Mouse (Mus musculus) embryonic facial prominence, embryonic 11.5 days (tissue): ENCODE measurements around the gene Wdr74. TPM values are rescaled to one million over a fixed set of nuclear protein-coding genes. Genes with fewer than 3 reads are reported as not detected.

Experiments used
- ATAC-seq: fragments of 200-750 bp; cut with Nextera tagmentation; replicated peaks from 2 replicates; pipeline ENCODE4 v1.8.0; 2017; ENCODE audit warnings: low read depth; ENCODE audit not compliant: insufficient number of reproducible peaks, low FRiP score, low TSS enrichment
- DNase-seq: peaks from one replicate; pipeline ENCODE4 v3.0.0-alpha.2; 2015; ENCODE audit warnings: low spot score
- H3K27ac ChIP-seq: fragments of 300-500 bp; sonication (generic); replicated peaks from 2 replicates; pipeline ENCODE4 v1.5.1; 2014; ENCODE audit warnings: mild to moderate bottlenecking, low read depth, low read length, control low read depth
- H3K27me3 ChIP-seq: fragments of 300-500 bp; sonication (generic); 2 replicates; pipeline ENCODE4 v1.6.1; 2014; ENCODE audit warnings: mild to moderate bottlenecking, low read length, moderate library complexity, mixed read lengths; ENCODE audit not compliant: control insufficient read depth, insufficient read depth
- H3K36me3 ChIP-seq: fragments of 300-500 bp; sonication (generic); replicated peaks from 2 replicates; pipeline ENCODE4 v1.6.1; 2014; ENCODE audit warnings: low read depth, mild to moderate bottlenecking, low read length, moderate library complexity, mixed read lengths; ENCODE audit not compliant: control insufficient read depth, insufficient read depth
- H3K4me1 ChIP-seq: fragments of 300-500 bp; sonication (generic); 2 replicates; pipeline ENCODE4 v1.6.1; 2014; ENCODE audit warnings: low read length, mixed read lengths; ENCODE audit not compliant: control insufficient read depth, insufficient read depth
- H3K4me2 ChIP-seq: fragments of 300-500 bp; sonication (generic); 2 replicates; pipeline ENCODE4 v1.6.1; 2014; ENCODE audit warnings: low read depth, mild to moderate bottlenecking, control low read depth, low read length, moderate library complexity
- H3K4me3 ChIP-seq: fragments of 300-500 bp; sonication (generic); 2 replicates; pipeline ENCODE4 v1.5.1; 2014; ENCODE audit warnings: low read depth, low read length, control low read depth
- H3K9ac ChIP-seq: fragments of 300-500 bp; sonication (generic); replicated peaks from 2 replicates; pipeline ENCODE4 v1.6.1; 2014; ENCODE audit warnings: mild to moderate bottlenecking, control low read depth, low read length
- H3K9me3 ChIP-seq: fragments of 300-500 bp; sonication (generic); replicated peaks from 2 replicates; pipeline ENCODE4 v1.6.1; 2016; ENCODE audit warnings: mild to moderate bottlenecking, low read length, inconsistent platforms, mixed read lengths; ENCODE audit not compliant: control insufficient read depth
- WGBS: fragments of 180-500 bp; shearing (Covaris S2); extraction: QIAGEN DNeasy Blood & Tissue Kit; methylation state at CpG from one replicate; pipeline ENCODE4 v1.1.7; 2014; 5-methylcytosine and 5-hydroxymethylcytosine counted together
- polyA plus RNA-seq: library from polyadenylated mRNA; unstranded; fragments of >200 nt; fragmentation: Nextera tagmentation; extraction: Ambion mirVana; gene quantifications from 2 replicates; pipeline ENCODE4 v1.2.1, GENCODE M21; 2014

Wdr74 gene
- polyA plus RNA-seq = 91.0 and 92.3 TPM in 2 replicates

DNA sequence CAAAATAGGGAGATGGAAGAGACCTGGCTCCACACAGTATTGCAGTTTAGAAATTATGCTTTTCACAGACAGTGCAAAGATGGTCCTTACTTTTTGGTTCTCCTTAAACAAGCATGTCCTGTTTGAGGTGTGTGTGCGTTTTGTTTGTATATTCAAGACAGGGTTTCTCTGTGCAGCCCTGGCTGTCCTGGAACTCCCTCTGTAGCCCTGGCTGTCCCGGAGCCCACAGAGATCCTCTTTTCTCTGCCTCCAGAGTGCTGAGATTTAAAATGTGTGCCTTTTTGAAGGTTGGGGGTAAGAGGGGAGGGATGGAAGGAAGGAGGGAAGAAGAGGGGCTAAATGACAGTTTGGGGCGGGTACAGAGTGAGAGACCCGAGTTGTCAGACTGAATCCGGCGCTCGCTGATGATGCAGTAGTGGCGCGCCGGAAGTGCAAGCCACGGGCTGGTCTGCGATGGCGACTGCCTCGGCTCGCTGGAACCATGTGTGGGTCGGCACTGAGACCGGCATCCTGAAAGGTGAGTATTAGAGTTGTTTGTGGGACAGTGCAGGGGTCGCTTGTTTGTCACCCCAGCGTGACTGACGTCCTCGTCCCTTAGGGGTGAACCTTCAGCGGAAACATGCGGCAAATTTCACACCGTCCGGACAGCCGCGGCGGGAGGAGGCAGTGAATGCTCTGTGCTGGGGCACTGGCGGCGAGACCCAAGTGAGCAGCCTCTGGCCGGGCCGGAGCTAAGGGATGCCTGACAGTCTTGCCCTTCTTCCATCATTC is at the start of gene Wdr74:
Wdr74 (plus strand) TSS at position 439 of the 771 bp plus-strand sequence.
- peak within 1 kb of the TSS; percentile 92 for H3K4me3 ChIP-seq
- ATAC-seq (peak; percentile 83), DNase-seq (peak; percentile 96)
- under 1% methylated on average over 32 of the region's 32 CpGs for WGBS
- H3K27ac ChIP-seq = peak within 1 kb of the TSS; percentile 32; the same call in 1 of the 2 replicates
- H3K9me3 ChIP-seq = no peaks in the 10 kb centered on the region
- H3K36me3 ChIP-seq = no peaks in the 10 kb centered on the region; the same call in 1 of the 2 replicates
- peak within 1 kb of the TSS; percentile 83 for H3K4me2 ChIP-seq
- peak within 1 kb of the TSS; percentile 79 for H3K9ac ChIP-seq
- H3K27me3 ChIP-seq = no peaks in the 10 kb centered on the region
- H3K4me1 ChIP-seq = peaks cover 1% of the 10 kb centered on the region; the same call in 1 of the 2 replicates

- Histone ChIP-seq H3K4me1 (no peaks in the 10 kb centered on the region), H3K27ac (no peak overlapping the region), H3K4me3 (no peak overlapping the region), H3K9me3 (no peaks in the 10 kb centered on the region), H3K36me3 (no peaks in the 10 kb centered on the region), H3K27me3 (no peaks in the 10 kb centered on the region), H3K9ac (no peak overlapping the region), H3K4me2 (no peak overlapping the region)
- DNase-seq (no peak), ATAC-seq (no peak)
- WGBS = 69% methylated on average over 9 of the region's 9 CpGs
Measured at GRCm38 (mm10) chr19:8691871-8692539, 43.6 kb upstream of the Wdr74 start.

DNA sequence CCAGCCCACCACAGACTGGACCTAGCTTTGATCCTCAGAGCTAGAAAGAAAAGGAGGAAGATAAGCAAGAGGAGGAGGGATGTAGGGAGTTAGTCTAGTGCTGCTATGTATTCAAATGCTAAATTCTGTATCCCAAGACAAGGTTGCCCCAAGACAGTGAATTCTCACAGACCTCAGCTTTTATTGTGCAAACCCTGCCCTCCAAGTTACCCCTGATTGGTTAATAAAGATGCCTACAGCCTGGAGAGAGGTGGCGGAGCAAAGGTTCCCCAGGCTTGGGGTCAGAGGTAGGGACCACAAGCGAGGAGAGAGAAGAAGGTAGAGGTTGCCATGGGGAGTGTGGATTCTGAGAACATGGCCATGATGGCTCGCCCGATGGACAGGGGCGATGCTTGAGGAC is 42.9 kb upstream of the Wdr74 start:
- ATAC-seq (no peak), DNase-seq (no peak)
- no peaks in the 10 kb centered on the region for H3K9me3 ChIP-seq
- H3K4me2 ChIP-seq = no peak overlapping the region
- no peaks in the 10 kb centered on the region for H3K27me3 ChIP-seq
- H3K4me1 ChIP-seq = no peaks in the 10 kb centered on the region
- 68% methylated on average over 5 of the region's 5 CpGs for WGBS
- H3K36me3 ChIP-seq = no peaks in the 10 kb centered on the region
- no peak overlapping the region for H3K9ac ChIP-seq
- no peak overlapping the region for H3K27ac ChIP-seq
- H3K4me3 ChIP-seq = no peak overlapping the region

DNA sequence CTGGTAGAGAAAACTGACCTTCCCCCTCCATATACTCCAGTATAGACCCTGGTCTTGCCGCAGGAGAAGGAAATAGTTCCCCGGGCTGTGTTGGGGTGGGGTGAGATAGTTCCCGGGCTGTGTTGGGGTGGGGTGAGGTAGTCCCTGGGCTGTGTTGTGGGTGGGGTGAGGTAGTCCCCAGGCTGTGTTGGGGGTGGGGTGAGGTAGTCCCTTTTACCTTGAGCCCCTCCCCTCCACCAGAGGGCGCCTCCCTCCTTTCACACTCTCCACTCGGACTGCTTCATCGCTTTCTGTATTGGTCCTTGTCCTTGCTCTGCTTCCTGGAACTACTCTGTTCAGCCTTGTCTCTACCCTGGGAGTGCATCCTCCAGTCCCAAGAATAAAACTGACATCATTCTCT is 40.3 kb upstream of the Wdr74 start:
- H3K36me3 ChIP-seq = no peaks in the 10 kb centered on the region
- H3K27ac ChIP-seq = no peak overlapping the region
- no peaks in the 10 kb centered on the region for H3K4me1 ChIP-seq
- no peak overlapping the region for H3K4me3 ChIP-seq
- no peaks in the 10 kb centered on the region for H3K27me3 ChIP-seq
- WGBS = 57% methylated on average over 6 of the region's 6 CpGs
- peak; percentile 29 for DNase-seq
- peak; percentile 60 for ATAC-seq
- H3K9ac ChIP-seq = no peak overlapping the region
- H3K9me3 ChIP-seq = no peaks in the 10 kb centered on the region
- H3K4me2 ChIP-seq = no peak overlapping the region

DNA sequence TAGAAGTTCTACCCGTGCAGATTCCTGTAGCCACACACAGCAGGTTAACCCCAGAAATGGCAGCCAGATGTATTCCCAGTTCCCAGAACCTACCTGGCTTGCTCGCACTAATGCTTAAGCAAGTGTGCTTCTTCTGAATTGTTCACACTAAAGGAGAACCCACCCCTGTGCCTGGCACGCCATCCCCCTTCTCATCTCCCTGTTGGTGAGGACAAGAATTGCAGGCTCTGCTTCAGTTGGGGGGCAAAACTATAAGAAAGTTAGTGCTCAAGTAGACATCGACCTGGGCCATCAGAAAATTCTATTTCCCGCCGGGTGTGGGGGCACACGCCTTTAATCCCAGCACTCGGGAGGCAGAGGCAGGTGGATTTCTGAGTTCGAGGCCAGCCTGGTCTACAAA is 36.0 kb upstream of the Wdr74 start:
- no peak for DNase-seq
- H3K27ac ChIP-seq = no peak overlapping the region
- no peak for ATAC-seq
- H3K4me1 ChIP-seq = no peaks in the 10 kb centered on the region
- no peaks in the 10 kb centered on the region for H3K9me3 ChIP-seq
- H3K36me3 ChIP-seq = no peaks in the 10 kb centered on the region
- no peak overlapping the region for H3K4me2 ChIP-seq
- H3K4me3 ChIP-seq = no peak overlapping the region
- H3K27me3 ChIP-seq = no peaks in the 10 kb centered on the region
- 81% methylated on average over 9 of the region's 9 CpGs for WGBS
- H3K9ac ChIP-seq = no peak overlapping the region

DNA sequence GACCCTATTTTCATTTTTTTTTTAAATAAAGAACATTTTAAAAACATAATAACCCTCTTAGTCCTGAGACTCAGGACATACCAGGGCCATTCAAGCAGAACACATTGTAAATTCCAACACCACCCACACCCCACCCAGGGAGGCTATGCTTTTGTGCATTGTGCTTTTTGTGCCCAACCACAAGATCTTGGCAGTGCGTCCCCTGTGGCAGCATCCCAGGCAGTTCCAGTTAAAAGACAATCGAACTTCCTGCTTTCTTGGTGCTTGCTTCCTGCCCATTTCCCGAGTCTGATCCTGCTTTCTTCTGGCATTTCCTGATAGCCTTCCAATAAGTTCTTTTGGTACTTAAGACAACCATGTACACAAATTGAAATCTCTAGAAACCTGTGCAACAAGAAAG is 33.2 kb upstream of the Wdr74 start:
- H3K36me3 ChIP-seq = no peaks in the 10 kb centered on the region
- DNase-seq (no peak), ATAC-seq (no peak)
- H3K9ac ChIP-seq = no peak overlapping the region
- H3K4me3 ChIP-seq = no peak overlapping the region
- no peak overlapping the region for H3K4me2 ChIP-seq
- H3K4me1 ChIP-seq = no peaks in the 10 kb centered on the region
- WGBS = 50% methylated on average over 3 of the region's 3 CpGs
- no peaks in the 10 kb centered on the region for H3K27me3 ChIP-seq
- H3K9me3 ChIP-seq = no peaks in the 10 kb centered on the region
- H3K27ac ChIP-seq = no peak overlapping the region

DNA sequence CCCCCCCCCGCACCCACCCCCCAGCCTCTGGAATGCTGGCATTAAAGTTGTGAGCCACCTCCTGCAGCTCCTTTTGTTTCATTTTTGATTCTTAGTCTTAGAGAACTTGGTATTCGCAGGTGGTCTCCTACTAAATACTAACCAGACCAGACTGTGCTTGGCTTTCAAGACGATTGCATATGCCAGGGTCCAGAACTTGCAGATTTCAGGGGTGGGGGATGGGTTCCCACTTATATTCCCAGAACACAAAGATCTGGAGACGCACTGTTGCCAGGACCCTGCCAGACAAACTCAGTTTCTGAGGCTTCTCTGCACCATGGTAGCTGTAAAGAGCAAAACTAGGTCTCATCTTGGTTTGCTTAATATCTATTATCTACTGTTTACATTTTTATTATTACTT is 32.1 kb upstream of the Wdr74 start:
- no peaks in the 10 kb centered on the region for H3K9me3 ChIP-seq
- WGBS = 69% methylated on average over 3 of the region's 4 CpGs
- H3K4me3 ChIP-seq = no peak overlapping the region
- H3K36me3 ChIP-seq = peaks cover 5% of the 10 kb centered on the region
- H3K9ac ChIP-seq = no peak overlapping the region
- no peak for DNase-seq
- no peak for ATAC-seq
- H3K27me3 ChIP-seq = no peaks in the 10 kb centered on the region
- no peak overlapping the region for H3K27ac ChIP-seq
- H3K4me2 ChIP-seq = no peak overlapping the region
- no peaks in the 10 kb centered on the region for H3K4me1 ChIP-seq

- H3K36me3 ChIP-seq = peaks cover 12% of the 10 kb centered on the region
- H3K4me3 ChIP-seq = no peak overlapping the region
- 80% methylated on average over 6 of the region's 6 CpGs for WGBS
- H3K9ac ChIP-seq = no peak overlapping the region
- ATAC-seq (no peak), DNase-seq (no peak)
- H3K9me3 ChIP-seq = no peaks in the 10 kb centered on the region
- no peaks in the 10 kb centered on the region for H3K4me1 ChIP-seq
- no peaks in the 10 kb centered on the region for H3K27me3 ChIP-seq
- H3K4me2 ChIP-seq = no peak overlapping the region
- H3K27ac ChIP-seq = no peak overlapping the region
Measured at GRCm38 (mm10) chr19:8705026-8705708, 30.5 kb upstream of the Wdr74 start.
